ENCODE assay signal across 13 mouse cellular contexts in genomic region chr16:38033071-38033470, GRCm38 (mm10). TPM values are rescaled to one million over a fixed set of nuclear protein-coding genes. Genes with fewer than 3 reads are reported as not detected.
DNase-seq lines count a peak whose midpoint lies in the region; ATAC-seq and TF ChIP-seq lines count a peak whose summit lies in the region.
"Had no signal": no experiment of that assay in that cellular context is flagged by ENCODE, and none has a peak within 500 bp of the region (broad histone marks: within the 10 kb centered on the region; RNA-seq: fewer than 3 reads in every experiment).

No protein-coding gene starts in this region.

- no peak overlapping the region for H3K4me2 ChIP-seq in lung, postnatal 0 days (replicated peaks; ENCODE audit: low read depth, low read length)
- no peak overlapping the region for H3K4me2 ChIP-seq in kidney, embryonic 16.5 days (replicated peaks; ENCODE audit: low read depth, low read length)
- H3K4me2 ChIP-seq: liver, embryonic 11.5 days had no signal

- H3K36me3 ChIP-seq in lung, postnatal 0 days (ENCODE audit: insufficient read depth, low read length) = no peaks in the 10 kb centered on the region
- no peaks in the 10 kb centered on the region for H3K36me3 ChIP-seq in kidney, embryonic 16.5 days (ENCODE audit: insufficient read depth, low read length)

- H3K4me3 ChIP-seq in lung, postnatal 0 days (ENCODE audit: low read depth, low read length) = no peak overlapping the region
- H3K4me3 ChIP-seq in kidney, embryonic 16.5 days (ENCODE audit: low read length) = no peak overlapping the region
- H3K4me3 ChIP-seq: megakaryocyte, embryonic 14.5 days had no signal

- TF ChIP-seq CTCF in lung, postnatal 0 days (IDR thresholded peaks at IDR 0.05) = peak; percentile 43

- H3K9ac ChIP-seq in lung, postnatal 0 days (replicated peaks; ENCODE audit: low read depth) = no peak overlapping the region
- H3K9ac ChIP-seq in kidney, embryonic 16.5 days (replicated peaks; ENCODE audit: low read length) = no peak overlapping the region

- H3K27ac ChIP-seq in lung, postnatal 0 days (ENCODE audit: low read length) = no peak overlapping the region
- 0 out of 2 replicates have a peak overlapping the region, but pooled peaks have one; percentile 7 for H3K27ac ChIP-seq in kidney, embryonic 16.5 days (ENCODE audit: low read length)

- no peaks in the 10 kb centered on the region for H3K27me3 ChIP-seq in lung, postnatal 0 days (replicated peaks; ENCODE audit: insufficient read depth, low read length)
- H3K27me3 ChIP-seq in kidney, embryonic 16.5 days (ENCODE audit: insufficient read depth, low read length) = no peaks in the 10 kb centered on the region

- H3K4me1 ChIP-seq in lung, postnatal 0 days (ENCODE audit: insufficient read depth, low read depth, low read length) = no peaks in the 10 kb centered on the region
- H3K4me1 ChIP-seq in kidney, embryonic 16.5 days (ENCODE audit: insufficient read depth, low read length) = 0 out of 2 replicates have a peak, but pooled peaks cover 3% of the 10 kb centered on the region
- H3K4me1 ChIP-seq: megakaryocyte, embryonic 14.5 days had no signal

- intact Hi-C loops in heart, postnatal 25 days (cut with DNase I) = no loop called here

- no peaks in the 10 kb centered on the region for H3K9me3 ChIP-seq in lung, postnatal 0 days (ENCODE audit: low read length)
- H3K9me3 ChIP-seq in kidney, embryonic 16.5 days (ENCODE audit: low read length) = no peaks in the 10 kb centered on the region

- no peak for ATAC-seq in lung, postnatal 0 days
- ATAC-seq in kidney, embryonic 16.5 days (ENCODE audit: low FRiP score, low TSS enrichment) = peak; percentile 54; the same call in 1 of the 2 replicates

- WGBS in lung, postnatal 0 days = 77% methylated on average over 5 of the region's 5 CpGs
- WGBS in kidney, embryonic 16.5 days = 75% methylated on average over 5 of the region's 5 CpGs

- peak; percentile 4 to 15 for DNase-seq in heart, adult 18-20 months
- DNase-seq in heart, postnatal 25 days (ENCODE audit: low spot score) = no peak
- DNase-seq in lung, postnatal 0 days (ENCODE audit: low spot score) = no peak
- DNase-seq in lung, postnatal 4 days = no peak
- DNase-seq in thymus, postnatal 14 days = peak; percentile 27
- no peak for DNase-seq in T-cell, adult 2 months (ENCODE audit: low spot score)
- DNase-seq in cerebellum, adult 9-11 months = no peak
- DNase-seq: cerebellum, postnatal 25 days; gastrocnemius, postnatal 10 days; right cerebral cortex, postnatal 14 days had no signal

- no peak for TF ChIP-seq EP300 in lung, postnatal 0 days (IDR thresholded peaks at IDR 0.05)

RNA-seq across cellular contexts. Expression of gene Gsk3b, which starts 55.7 kb away (rescaled TPM):
- 10 to 100 TPM; 49.9 to 53.8 TPM for total RNA-seq in heart, adult 18-20 months (2021)
- 10 to 100 TPM; 52.7 to 55.2 TPM for total RNA-seq in heart, postnatal 25 days (2021)
- polyA plus RNA-seq in lung, postnatal 0 days (2015; fragmentation: Nextera tagmentation; extraction: Ambion mirVana) = 43.0 and 51.0 TPM in 2 replicates
- polyA plus RNA-seq in kidney, embryonic 16.5 days (2015; fragmentation: Nextera tagmentation; extraction: Ambion mirVana) = 50.3 and 56.2 TPM in 2 replicates

Comparison
In these comparisons a context has a peak if more than half of its experiments do, and no peak if none do; other contexts are left out.
1. DNase-seq: peak in heart, adult 18-20 months (2 of 2) and thymus, postnatal 14 days (single experiment); none in heart, postnatal 25 days (single experiment), lung, postnatal 0 days (single experiment), lung, postnatal 4 days (0 of 2), T-cell, adult 2 months (single experiment) and cerebellum, adult 9-11 months (single experiment).